Mouse (Mus musculus): ENCODE results near the gene Chn2. TPM values are rescaled to one million over a fixed set of nuclear protein-coding genes. Genes with fewer than 3 reads are reported as not detected.

Chn2 gene
- polyA plus RNA-seq, 1 experiment from 2014 or later = 13.6 TPM

DNA sequence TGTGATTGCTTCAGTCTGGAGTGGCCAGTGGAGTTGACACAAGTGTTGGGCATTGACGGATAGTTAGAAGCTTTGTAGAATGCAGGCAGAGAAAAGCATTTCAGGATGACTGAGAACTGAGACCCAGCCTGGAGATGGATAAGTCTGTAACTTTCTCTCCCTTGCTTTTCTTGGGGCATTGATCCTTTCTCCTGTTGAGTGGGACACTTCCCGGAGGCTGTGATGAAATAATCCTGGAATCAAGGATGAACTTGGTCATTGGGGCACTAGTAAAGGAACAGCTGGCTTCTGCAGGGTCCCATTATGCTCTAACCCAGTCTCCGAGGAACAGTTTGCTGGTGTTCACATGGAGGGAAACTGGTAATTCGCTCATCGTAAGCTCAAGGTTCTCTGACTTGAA lies 4.2 kb downstream of the Chn2 start:
- Histone ChIP-seq H3K36me3 (no peaks in the 10 kb centered on the region), H3K27me3 (peaks cover 49% of the 10 kb centered on the region; the same call in 1 of the 2 replicates), H3K9me3 (no peaks in the 10 kb centered on the region), H3K27ac (no peak overlapping the region), H3K4me2 (no peak overlapping the region), H3K4me1 (peaks cover 24% of the 10 kb centered on the region), H3K9ac (no peak overlapping the region), H3K4me3 (no peak overlapping the region)
- ATAC-seq (ENCODE audit: borderline replicate concordance, extremely low read depth, low FRiP score, low TSS enrichment) = no peak
- 91% methylated on average over 5 of the region's 5 CpGs for WGBS

DNA sequence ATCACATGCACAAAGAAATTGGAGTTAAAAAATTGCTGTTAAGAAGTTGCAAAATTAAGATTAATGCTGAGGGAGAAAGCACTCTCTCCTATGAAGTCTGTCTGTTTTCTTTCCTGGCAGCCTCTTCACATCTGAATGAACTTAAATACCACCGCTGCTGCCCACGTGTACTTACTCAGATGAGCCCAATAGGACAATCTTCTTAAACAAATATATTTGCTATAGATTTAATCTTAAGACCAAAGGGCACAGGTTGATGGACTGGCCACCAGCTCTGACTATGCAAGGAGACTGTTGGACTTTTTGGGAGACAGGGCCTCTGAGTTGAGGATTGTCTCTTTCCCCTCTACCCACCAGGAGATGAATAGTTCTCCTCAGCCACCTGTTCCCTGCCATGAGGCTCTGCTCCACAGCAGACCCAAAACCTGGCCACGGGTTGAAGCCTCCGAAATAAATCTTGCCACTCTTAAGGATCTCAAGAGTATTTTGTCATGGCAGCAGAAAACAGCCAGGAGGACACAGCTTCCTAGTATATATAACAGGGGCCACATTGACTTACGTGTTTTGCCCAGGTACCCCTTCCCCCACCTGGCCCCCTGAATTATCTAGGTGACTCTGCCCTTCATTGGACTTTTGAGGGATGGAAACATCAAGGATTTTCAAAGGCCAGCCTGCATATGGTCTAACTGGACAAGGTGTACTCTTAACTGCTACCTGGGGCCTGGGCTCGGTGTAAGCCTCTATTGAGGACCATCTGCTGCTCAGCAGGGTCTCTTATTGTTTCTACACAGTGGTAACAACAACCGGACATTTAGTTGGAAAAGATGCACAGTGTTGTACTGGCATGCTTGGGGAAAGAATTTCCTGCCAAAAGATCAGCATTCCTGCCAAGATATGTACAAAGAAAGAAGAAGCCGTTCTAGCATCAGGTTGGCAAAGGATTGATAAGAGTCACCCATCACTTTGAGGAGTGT lies 6.7 kb downstream of the Chn2 start:
- no peak overlapping the region for H3K4me2 ChIP-seq
- H3K9ac ChIP-seq = no peak overlapping the region
- no peak for ATAC-seq (ENCODE audit: borderline replicate concordance, extremely low read depth, low FRiP score, low TSS enrichment)
- no peaks in the 10 kb centered on the region for H3K9me3 ChIP-seq
- H3K27ac ChIP-seq = no peak overlapping the region
- H3K4me1 ChIP-seq = 0 out of 2 replicates have a peak, but pooled peaks cover 6% of the 10 kb centered on the region
- H3K36me3 ChIP-seq = no peaks in the 10 kb centered on the region
- H3K27me3 ChIP-seq = peaks cover 55% of the 10 kb centered on the region; the same call in 1 of the 2 replicates
- WGBS = 75% methylated on average over 8 of the region's 8 CpGs
- H3K4me3 ChIP-seq = no peak overlapping the region

DNA sequence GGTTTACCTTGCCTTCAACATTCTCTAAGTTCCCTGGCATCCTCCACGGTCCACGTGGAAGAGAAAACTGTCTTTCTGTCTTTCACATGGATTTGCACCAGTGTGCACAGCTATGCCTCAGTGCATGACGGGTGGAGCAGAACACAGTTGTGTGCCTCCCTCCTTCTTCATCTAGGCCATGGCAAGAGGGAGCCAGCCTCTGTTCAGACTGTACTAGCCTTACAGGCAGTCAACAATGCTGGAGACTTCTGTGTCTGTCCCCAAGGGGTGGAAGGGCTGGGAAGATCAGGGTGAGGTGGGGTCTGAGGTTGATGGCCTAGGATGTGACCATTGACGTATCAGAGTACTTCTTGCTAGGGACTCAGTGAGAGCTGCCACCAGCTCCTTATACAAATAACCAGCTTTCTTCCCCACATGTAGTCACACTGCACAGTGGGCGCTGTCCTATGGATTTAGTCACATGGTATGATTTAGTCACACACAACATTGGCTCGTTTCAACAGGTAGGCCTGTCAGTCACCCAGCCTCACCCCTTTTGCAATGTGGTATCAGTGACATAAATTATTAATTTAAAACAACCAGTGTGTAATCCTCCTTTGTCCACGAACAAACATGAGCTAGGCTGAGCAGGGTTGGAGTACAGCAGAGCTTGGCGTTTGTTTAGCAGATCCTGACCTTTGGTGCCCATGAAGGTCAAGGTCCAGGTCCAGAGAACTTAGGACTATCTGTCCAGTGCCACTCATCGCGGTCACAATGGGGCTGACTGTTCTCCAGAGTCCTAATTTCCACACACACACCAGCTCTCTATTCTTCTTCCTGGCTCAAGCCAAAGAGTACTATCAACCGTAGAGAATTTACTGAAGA lies 7.8 kb downstream of the Chn2 start:
- no peaks in the 10 kb centered on the region for H3K9me3 ChIP-seq
- 75% methylated on average over 11 of the region's 11 CpGs for WGBS
- H3K4me2 ChIP-seq = no peak overlapping the region
- H3K9ac ChIP-seq = no peak overlapping the region
- 0 out of 2 replicates have a peak, but pooled peaks cover 5% of the 10 kb centered on the region for H3K4me1 ChIP-seq
- no peak overlapping the region for H3K27ac ChIP-seq
- peaks cover 58% of the 10 kb centered on the region; the same call in 1 of the 2 replicates for H3K27me3 ChIP-seq
- H3K4me3 ChIP-seq = no peak overlapping the region
- ATAC-seq (ENCODE audit: borderline replicate concordance, extremely low read depth, low FRiP score, low TSS enrichment) = 0 out of 2 replicates have a peak, but pooled peaks have one; percentile 31
- no peaks in the 10 kb centered on the region for H3K36me3 ChIP-seq

DNA sequence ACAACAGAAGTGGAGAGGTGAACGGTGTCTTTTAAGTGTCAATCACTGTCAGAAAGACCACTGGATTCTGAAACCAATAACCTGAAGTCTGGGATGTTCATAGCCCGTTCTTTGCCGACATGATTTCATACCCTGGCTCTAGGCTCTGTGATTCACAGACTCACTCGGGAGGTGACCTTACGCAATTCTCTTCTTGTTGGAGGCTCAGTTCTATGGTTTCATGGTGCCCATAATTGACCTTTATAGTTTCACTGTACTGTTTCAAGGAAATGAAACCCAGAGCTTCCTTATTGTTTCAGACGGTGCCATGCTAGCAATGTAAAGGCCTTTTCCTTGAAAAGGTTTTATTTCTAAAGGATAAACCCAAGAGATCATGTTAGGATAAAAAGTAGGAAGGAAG lies 9.4 kb downstream of the Chn2 start:
- WGBS = 78% methylated on average over 6 of the region's 6 CpGs
- H3K36me3 ChIP-seq = no peaks in the 10 kb centered on the region

DNA sequence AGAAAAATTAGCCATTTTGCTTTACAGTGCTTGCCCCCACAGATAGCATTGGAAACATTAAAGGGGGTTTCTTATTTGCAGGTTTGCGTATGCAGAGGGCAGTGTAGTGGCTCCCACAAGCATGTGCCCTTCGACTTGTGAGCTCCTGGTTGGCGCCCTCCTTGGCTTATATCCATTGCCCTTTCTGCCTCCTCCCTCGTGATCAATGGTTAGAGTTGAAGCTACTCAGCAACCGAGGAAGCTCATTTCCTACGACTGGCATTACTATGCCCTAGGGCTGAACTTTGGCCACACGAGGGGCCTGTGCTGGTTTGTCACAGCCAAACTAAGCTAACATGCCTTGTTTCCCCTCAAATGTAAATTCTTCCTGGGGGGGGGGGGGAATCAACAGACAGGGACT lies 11.8 kb downstream of the Chn2 start:
- Histone ChIP-seq H3K4me2 (no peak overlapping the region), H3K27me3 (peaks cover 64% of the 10 kb centered on the region), H3K9ac (no peak overlapping the region), H3K9me3 (no peaks in the 10 kb centered on the region), H3K4me3 (no peak overlapping the region), H3K36me3 (no peaks in the 10 kb centered on the region), H3K4me1 (peaks cover 25% of the 10 kb centered on the region), H3K27ac (no peak overlapping the region)
- ATAC-seq (ENCODE audit: borderline replicate concordance, extremely low read depth, low FRiP score, low TSS enrichment) = no peak
- 63% methylated on average over 7 of the region's 7 CpGs for WGBS

More for the DNA sequence above, 9.4 kb downstream of the Chn2 start:
- Histone ChIP-seq H3K4me2 (no peak overlapping the region), H3K4me1 (0 out of 2 replicates have a peak, but pooled peaks cover 9% of the 10 kb centered on the region), H3K9ac (no peak overlapping the region), H3K27me3 (peaks cover 57% of the 10 kb centered on the region), H3K4me3 (no peak overlapping the region), H3K9me3 (no peaks in the 10 kb centered on the region), H3K27ac (no peak overlapping the region)
- ATAC-seq (ENCODE audit: borderline replicate concordance, extremely low read depth, low FRiP score, low TSS enrichment) = no peak

DNA sequence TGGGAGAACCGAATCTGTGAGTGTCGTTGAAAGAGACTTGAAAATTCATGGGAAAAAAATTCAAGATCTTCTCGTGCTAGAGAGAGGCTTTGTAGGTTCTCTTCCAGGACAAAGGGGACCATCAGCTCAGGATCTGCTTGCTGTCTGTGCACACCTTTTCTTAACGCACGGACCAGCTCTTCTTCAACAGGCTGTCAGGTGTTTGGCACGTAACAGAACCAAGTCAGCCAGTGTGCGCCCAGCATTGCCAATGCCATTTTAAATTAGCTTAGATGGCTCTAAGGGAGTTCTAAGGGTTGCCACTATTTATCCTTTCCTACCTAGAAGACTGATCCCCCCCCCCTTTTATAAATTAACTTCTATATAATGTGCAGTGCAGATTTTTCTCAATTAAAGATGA lies 12.8 kb downstream of the Chn2 start:
- 84% methylated on average over 7 of the region's 7 CpGs for WGBS

DNA sequence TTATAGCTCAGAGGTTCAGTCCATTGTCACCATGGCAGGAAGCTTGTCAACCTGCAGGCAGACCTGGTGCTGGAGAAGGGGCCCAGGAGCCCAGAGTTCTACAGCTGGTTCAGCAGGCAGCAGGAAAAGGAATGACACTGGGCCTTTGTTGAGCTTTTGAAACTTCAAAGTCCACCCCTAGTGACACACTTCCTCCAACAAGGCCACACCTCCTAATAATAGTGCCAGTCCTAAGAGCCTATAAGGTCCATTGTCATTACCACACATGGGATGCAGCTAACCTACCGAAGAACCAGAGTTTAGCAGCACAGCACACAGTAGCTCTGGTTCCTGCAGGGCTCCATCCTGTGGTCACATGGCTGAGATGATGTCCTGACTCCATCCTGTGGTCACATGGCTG lies 13.3 kb downstream of the Chn2 start:
- H3K27me3 ChIP-seq = peaks cover 69% of the 10 kb centered on the region
- no peak overlapping the region for H3K4me3 ChIP-seq
- WGBS = 85% methylated on average over 1 of the region's 1 CpGs
- H3K9me3 ChIP-seq = no peaks in the 10 kb centered on the region
- H3K9ac ChIP-seq = no peak overlapping the region
- no peaks in the 10 kb centered on the region for H3K36me3 ChIP-seq
- no peak for ATAC-seq (ENCODE audit: borderline replicate concordance, extremely low read depth, low FRiP score, low TSS enrichment)
- H3K4me1 ChIP-seq = peaks cover 30% of the 10 kb centered on the region
- H3K27ac ChIP-seq = no peak overlapping the region
- H3K4me2 ChIP-seq = no peak overlapping the region

More for the DNA sequence above, 12.8 kb downstream of the Chn2 start:
- Histone ChIP-seq H3K9ac (no peak overlapping the region), H3K27me3 (peaks cover 67% of the 10 kb centered on the region), H3K4me3 (no peak overlapping the region), H3K4me2 (no peak overlapping the region), H3K36me3 (no peaks in the 10 kb centered on the region), H3K27ac (no peak overlapping the region), H3K9me3 (no peaks in the 10 kb centered on the region), H3K4me1 (peaks cover 30% of the 10 kb centered on the region)
- ATAC-seq (ENCODE audit: borderline replicate concordance, extremely low read depth, low FRiP score, low TSS enrichment) = no peak

DNA sequence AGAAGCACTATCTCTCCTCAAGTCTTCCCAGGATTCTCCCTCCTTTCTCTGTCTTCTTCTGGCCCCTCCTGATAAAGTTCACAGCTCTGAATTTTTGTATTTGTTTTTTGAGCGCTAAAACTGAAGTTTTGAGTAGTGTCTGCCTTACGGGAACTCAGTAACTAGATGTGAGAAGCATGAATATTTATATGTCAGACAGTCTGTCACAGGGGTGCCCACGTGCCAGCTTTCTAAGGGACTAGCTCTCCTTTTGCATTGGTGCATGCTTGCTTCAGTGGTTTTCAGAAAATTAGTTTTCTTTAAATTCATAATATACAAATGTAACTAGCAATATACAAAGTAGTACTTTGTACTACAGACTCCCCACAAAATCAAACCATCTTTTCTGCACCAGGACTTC lies 14.0 kb downstream of the Chn2 start:
- 70% methylated on average over 3 of the region's 3 CpGs for WGBS
- Histone ChIP-seq H3K9me3 (no peaks in the 10 kb centered on the region), H3K27me3 (peaks cover 73% of the 10 kb centered on the region), H3K4me2 (no peak overlapping the region), H3K9ac (no peak overlapping the region), H3K27ac (no peak overlapping the region), H3K36me3 (no peaks in the 10 kb centered on the region), H3K4me3 (no peak overlapping the region), H3K4me1 (peaks cover 30% of the 10 kb centered on the region)
- no peak for ATAC-seq (ENCODE audit: borderline replicate concordance, extremely low read depth, low FRiP score, low TSS enrichment)

DNA sequence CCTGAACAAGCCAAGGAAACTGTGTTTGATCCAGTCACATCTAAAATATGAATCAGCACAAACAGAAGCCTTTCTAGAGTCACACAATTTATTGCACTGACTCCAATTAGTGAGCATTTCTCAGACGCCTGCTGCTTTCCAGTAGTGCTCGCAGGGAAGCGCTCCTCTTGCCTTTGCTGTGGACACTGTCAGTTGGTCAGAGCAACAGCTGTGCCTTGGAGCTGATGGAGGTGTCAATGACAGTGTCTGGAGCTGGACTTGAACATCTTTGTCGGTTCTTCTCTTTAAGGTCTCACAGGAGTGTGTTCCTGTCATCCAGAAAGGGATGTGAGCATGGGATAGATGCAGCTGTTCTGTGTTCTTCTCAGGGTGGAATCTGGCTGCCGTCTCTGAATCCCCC lies 16.0 kb downstream of the Chn2 start:
- H3K4me2 ChIP-seq = no peak overlapping the region
- H3K9ac ChIP-seq = no peak overlapping the region
- H3K9me3 ChIP-seq = no peaks in the 10 kb centered on the region
- H3K4me1 ChIP-seq = peaks cover 47% of the 10 kb centered on the region
- WGBS = 54% methylated on average over 5 of the region's 5 CpGs
- peaks cover 69% of the 10 kb centered on the region for H3K27me3 ChIP-seq
- H3K27ac ChIP-seq = no peak overlapping the region
- no peak overlapping the region for H3K4me3 ChIP-seq
- H3K36me3 ChIP-seq = no peaks in the 10 kb centered on the region
- ATAC-seq (ENCODE audit: borderline replicate concordance, extremely low read depth, low FRiP score, low TSS enrichment) = peak; percentile 44; the same call in 1 of the 2 replicates

DNA sequence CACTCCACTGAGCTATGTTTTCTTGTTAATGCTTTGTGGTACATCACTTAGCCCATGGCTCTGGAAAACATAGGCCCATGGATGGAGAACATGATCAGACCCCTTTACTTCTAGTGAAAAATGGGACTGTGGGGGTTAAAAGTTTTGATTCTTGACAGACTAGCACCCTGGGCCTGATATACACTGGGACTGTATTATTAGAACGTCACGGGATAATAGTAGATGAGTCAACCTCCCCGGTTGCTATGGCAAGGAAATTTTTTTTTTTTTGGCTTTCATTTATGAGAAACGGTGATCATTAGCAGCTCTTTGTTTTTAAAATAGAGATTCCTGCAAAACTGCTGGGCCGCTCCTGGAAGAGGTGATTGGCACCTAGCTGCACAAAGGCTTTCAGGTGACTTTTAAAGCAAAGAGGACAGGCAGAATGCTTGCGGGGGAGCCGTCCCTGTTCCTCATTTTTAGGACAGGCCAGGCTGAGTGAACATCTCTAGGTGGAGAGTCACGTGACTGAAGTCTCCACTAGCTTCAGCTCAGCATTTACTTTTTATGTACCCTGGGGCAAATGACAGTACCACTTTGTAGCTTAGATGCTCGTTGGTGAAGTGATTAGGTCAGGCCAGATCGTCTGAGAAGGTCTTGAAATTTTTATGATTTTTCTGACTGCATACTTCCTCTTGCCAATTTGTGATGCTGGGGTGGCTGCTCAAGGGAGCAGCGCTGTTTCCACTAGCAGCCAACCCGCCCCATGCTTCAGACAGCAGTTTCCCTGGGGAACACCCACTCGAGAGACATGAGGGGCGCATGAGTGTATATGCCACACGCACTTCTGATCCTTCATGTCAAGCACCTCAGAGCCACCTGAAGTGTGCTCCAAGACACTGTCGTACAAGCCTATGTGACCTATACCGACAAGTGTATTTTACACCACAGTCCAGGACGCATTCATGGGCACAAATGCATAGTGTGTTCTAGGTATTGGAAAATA lies 17.5 kb downstream of the Chn2 start:
- no peak overlapping the region for H3K4me3 ChIP-seq

DNA sequence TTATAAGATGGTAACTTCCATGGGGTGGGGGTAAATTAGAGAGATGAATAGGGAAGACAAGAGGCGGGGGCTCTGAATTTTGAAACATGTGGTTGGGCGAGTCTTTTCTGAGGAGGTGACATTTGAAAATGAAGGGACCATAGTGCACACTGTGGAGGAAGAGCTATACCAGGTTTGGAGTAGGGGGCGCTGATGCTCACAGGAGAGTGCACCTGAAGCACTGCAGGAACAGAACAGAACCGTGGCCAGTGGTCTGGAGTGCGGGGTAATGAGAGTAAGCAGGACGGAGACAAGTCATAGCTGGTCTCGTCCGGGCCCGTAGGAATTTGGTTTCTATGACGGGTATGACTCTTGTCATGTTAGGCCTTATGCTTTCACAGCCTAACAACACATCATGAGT lies 18.3 kb downstream of the Chn2 start:
- no peaks in the 10 kb centered on the region for H3K36me3 ChIP-seq
- H3K9ac ChIP-seq = no peak overlapping the region
- H3K9me3 ChIP-seq = no peaks in the 10 kb centered on the region
- H3K27ac ChIP-seq = no peak overlapping the region
- no peak overlapping the region for H3K4me2 ChIP-seq
- 79% methylated on average over 10 of the region's 10 CpGs for WGBS
- no peak for ATAC-seq (ENCODE audit: borderline replicate concordance, extremely low read depth, low FRiP score, low TSS enrichment)
- peaks cover 58% of the 10 kb centered on the region for H3K27me3 ChIP-seq
- peaks cover 65% of the 10 kb centered on the region for H3K4me1 ChIP-seq
- no peak overlapping the region for H3K4me3 ChIP-seq

More for the DNA sequence above, 17.5 kb downstream of the Chn2 start:
- Histone ChIP-seq H3K9me3 (no peaks in the 10 kb centered on the region), H3K4me2 (no peak overlapping the region), H3K9ac (no peak overlapping the region), H3K27me3 (peaks cover 62% of the 10 kb centered on the region), H3K27ac (no peak overlapping the region), H3K36me3 (no peaks in the 10 kb centered on the region), H3K4me1 (peaks cover 57% of the 10 kb centered on the region)
- 57% methylated on average over 18 of the region's 18 CpGs for WGBS
- ATAC-seq (ENCODE audit: borderline replicate concordance, extremely low read depth, low FRiP score, low TSS enrichment) = peak; percentile 36; the same call in 1 of the 2 replicates
